Mouse (Mus musculus) embryonic fibroblast, embryonic 13.5 days (primary cell): ENCODE data around the gene Lrrtm1.

ENCODE experiments used
- CTCF ChIP-seq: IDR thresholded peaks from 2 replicates; pipeline ENCODE4 v1.5.1; 2011; ENCODE audit warnings: mild to moderate bottlenecking, control low read depth, low read length, moderate library complexity, borderline replicate concordance; ENCODE audit not compliant: insufficient read depth
- POLR2A ChIP-seq: IDR thresholded peaks from 2 replicates; pipeline ENCODE4 v1.6.1; 2011; ENCODE audit warnings: low read depth, mild to moderate bottlenecking, control low read depth, low read length, moderate library complexity

- TF ChIP-seq CTCF (no peak), POLR2A (no peak)
Measured at GRCm38 (mm10) chr6:77288402-77288801, 45.9 kb downstream of the Lrrtm1 start.
